11 mouse cellular contexts compared by ENCODE assay signal in genomic region chr6:7356634-7357033, GRCm38 (mm10).
DNase-seq lines count a peak whose midpoint lies in the region.
"Had no signal": no experiment of that assay in that cellular context is flagged by ENCODE, and none has a peak within 500 bp of the region (broad histone marks: within the 10 kb centered on the region; RNA-seq: fewer than 3 reads in every experiment).

No protein-coding gene starts in this region.

- peak; percentile 5 to 46 for DNase-seq in adrenal gland, adult (ENCODE audit: inconsistent age in 2 of 2, low spot score in 1 of 2)
- no peak for DNase-seq in adrenal gland, adult 8-10 months
- peak; percentile 6 for DNase-seq in gastrocnemius, postnatal 10 days
- no peak for DNase-seq in gastrocnemius, postnatal 4 days (ENCODE audit: low spot score in 2 of 2)
- peak; percentile 9 to 30 for DNase-seq in kidney, postnatal 25 days
- no peak for DNase-seq in kidney, adult 18-20 months
- peak; percentile 43 for DNase-seq in testis, postnatal 10 days (ENCODE audit: low spot score)
- no peak for DNase-seq in testis, postnatal 14 days (ENCODE audit: low spot score)
- DNase-seq: gastrocnemius, postnatal 25 days; right cerebral cortex, adult 18-20 months; thymus, adult 18-20 months had no signal

Comparison
In these comparisons a context has a peak if more than half of its experiments do, and no peak if none do; other contexts are left out.
1. DNase-seq: peak in adrenal gland, adult (2 of 2), gastrocnemius, postnatal 10 days (single experiment), kidney, postnatal 25 days (2 of 2) and testis, postnatal 10 days (single experiment); none in adrenal gland, adult 8-10 months (single experiment), gastrocnemius, postnatal 4 days (0 of 2), kidney, adult 18-20 months (single experiment) and testis, postnatal 14 days (single experiment).